Mouse (Mus musculus) stomach, embryonic 14.5 days (tissue): ENCODE data around the gene Med27. TPM values are rescaled to one million over a fixed set of nuclear protein-coding genes. Genes with fewer than 3 reads are reported as not detected.

ENCODE experiments used
- ATAC-seq: fragments of 200-750 bp; cut with Nextera tagmentation; 2 replicates; pipeline ENCODE4 v1.8.0; 2017; ENCODE audit warnings: low read depth, moderate TSS enrichment; ENCODE audit not compliant: insufficient number of reproducible peaks, insufficient read depth, low FRiP score
- H3K27ac ChIP-seq: fragments of 300-500 bp; sonication (generic); 2 replicates; pipeline ENCODE4 v1.5.1; 2014; ENCODE audit warnings: mild to moderate bottlenecking, low read length, moderate library complexity, mixed read lengths
- H3K27me3 ChIP-seq: fragments of 300-500 bp; sonication (generic); 2 replicates; pipeline ENCODE4 v1.6.1; 2014; ENCODE audit warnings: low read length, control low read depth, mixed read lengths; ENCODE audit not compliant: control insufficient read depth, insufficient read depth
- H3K36me3 ChIP-seq: fragments of 300-500 bp; sonication (generic); 2 replicates; pipeline ENCODE4 v1.6.1; 2014; ENCODE audit warnings: mild to moderate bottlenecking, control low read depth, low read length, moderate library complexity, mixed read lengths; ENCODE audit not compliant: control insufficient read depth, insufficient read depth
- H3K4me1 ChIP-seq: fragments of 300-500 bp; sonication (generic); 2 replicates; pipeline ENCODE4 v1.6.1; 2014; ENCODE audit warnings: low read length, control low read depth, mixed read lengths; ENCODE audit not compliant: control insufficient read depth, insufficient read depth
- H3K4me2 ChIP-seq: fragments of 300-500 bp; sonication (generic); replicated peaks from 2 replicates; pipeline ENCODE4 v1.6.1; 2014; ENCODE audit warnings: low read depth, low read length, control low read depth
- H3K4me3 ChIP-seq: fragments of 300-500 bp; sonication (generic); 2 replicates; pipeline ENCODE4 v1.5.1; 2014; ENCODE audit warnings: low read depth, low read length, control low read depth
- H3K9ac ChIP-seq: fragments of 300-500 bp; sonication (generic); replicated peaks from 2 replicates; pipeline ENCODE4 v1.6.1; 2014; ENCODE audit warnings: low read depth, mild to moderate bottlenecking, control low read depth, low read length, moderate library complexity, mixed read lengths
- H3K9me3 ChIP-seq: fragments of 300-500 bp; sonication (generic); 2 replicates; pipeline ENCODE4 v1.6.1; 2016; ENCODE audit warnings: low read depth, low read length, control low read depth; ENCODE audit not compliant: control insufficient read depth
- WGBS: fragments of 180-500 bp; shearing (Covaris S2); extraction: QIAGEN DNeasy Blood & Tissue Kit; methylation state at CpG from one replicate; pipeline ENCODE4 v1.1.7; 2014; 5-methylcytosine and 5-hydroxymethylcytosine counted together
- polyA plus RNA-seq: library from polyadenylated mRNA; unstranded; fragments of >200 nt; fragmentation: Nextera tagmentation; extraction: Ambion mirVana; gene quantifications from 2 replicates; pipeline ENCODE4 v1.2.1, GENCODE M21; 2014

Gene Med27
- polyA plus RNA-seq, 1 experiment from 2014 or later = 51.7 TPM

DNA sequence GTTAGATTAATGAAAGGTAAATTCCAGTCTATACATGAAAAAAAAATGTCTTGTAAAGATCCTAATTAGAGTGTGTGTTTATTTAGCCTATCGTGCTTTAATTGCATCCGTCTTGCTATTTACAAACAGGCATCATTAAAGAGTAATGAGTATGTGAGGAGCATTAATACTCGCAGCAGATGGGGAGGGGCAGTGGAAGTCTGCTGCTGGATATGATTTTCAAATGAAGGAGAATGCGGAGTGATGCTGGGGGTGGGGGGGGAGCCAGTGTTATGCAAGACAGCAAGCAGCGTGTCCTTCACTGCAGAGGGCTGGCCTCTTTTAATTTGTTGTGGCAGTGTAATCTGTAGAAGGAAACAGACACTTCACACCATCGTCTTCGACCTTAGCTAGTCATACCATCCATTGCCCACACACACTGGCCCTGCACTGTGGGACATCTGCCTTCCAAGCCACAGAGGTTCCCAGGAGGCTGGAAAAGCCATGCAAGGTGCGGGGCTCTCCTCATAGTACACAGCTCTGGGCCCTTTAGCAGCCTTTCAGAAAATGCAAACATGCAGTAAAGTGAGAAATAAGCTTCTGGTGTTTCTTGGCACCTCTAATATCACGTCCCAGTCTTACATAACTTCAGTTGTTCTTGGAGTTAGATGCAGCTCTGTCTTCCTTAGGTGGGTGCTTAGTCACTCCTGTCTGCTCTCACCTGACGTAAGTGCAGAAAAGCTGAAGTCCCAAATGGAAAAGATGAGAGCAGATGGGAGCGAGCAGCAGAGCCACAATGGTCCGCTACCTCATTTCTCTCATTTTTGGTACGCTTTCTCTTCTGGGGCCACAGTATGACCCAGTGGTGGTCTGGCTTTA is 142.0 kb downstream of the Med27 start:
- no peaks in the 10 kb centered on the region for H3K27me3 ChIP-seq
- H3K9me3 ChIP-seq = no peaks in the 10 kb centered on the region
- no peak overlapping the region for H3K9ac ChIP-seq
- no peaks in the 10 kb centered on the region for H3K36me3 ChIP-seq
- ATAC-seq = no peak
- no peak overlapping the region for H3K27ac ChIP-seq
- H3K4me3 ChIP-seq = no peak overlapping the region
- H3K4me2 ChIP-seq = no peak overlapping the region
- H3K4me1 ChIP-seq = 0 out of 2 replicates have a peak, but pooled peaks cover 3% of the 10 kb centered on the region
- WGBS = 83% methylated on average over 13 of the region's 13 CpGs

DNA sequence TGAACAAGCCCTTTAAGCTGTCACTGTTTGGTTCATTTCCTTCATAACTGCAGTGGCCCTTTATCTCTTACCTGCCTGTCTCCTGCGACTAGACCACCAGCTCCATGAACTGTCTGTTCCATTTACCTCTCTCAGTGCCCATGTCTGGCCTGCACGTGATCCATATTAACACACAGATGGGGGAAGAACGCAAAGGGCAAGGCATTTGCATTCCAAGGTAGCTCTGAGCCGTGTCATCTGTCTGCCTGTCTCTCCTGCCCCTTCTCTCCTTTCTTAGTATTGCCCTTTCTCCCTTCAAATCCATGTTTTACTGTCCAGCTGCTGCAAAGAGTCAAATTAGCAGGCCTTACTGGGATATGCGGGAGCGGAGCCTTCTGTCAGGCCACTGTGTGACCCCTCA is 145.0 kb downstream of the Med27 start:
- H3K4me1 ChIP-seq = 0 out of 2 replicates have a peak, but pooled peaks cover 3% of the 10 kb centered on the region
- no peak overlapping the region for H3K4me3 ChIP-seq
- H3K4me2 ChIP-seq = no peak overlapping the region
- H3K27me3 ChIP-seq = no peaks in the 10 kb centered on the region
- 75% methylated on average over 6 of the region's 6 CpGs for WGBS
- no peaks in the 10 kb centered on the region for H3K36me3 ChIP-seq
- H3K9ac ChIP-seq = no peak overlapping the region
- ATAC-seq = no peak
- H3K9me3 ChIP-seq = no peaks in the 10 kb centered on the region
- no peak overlapping the region for H3K27ac ChIP-seq

GRCm38 (mm10) chr2:29493396-29494031 is 146.9 kb downstream of the Med27 start:
- 41% methylated on average over 9 of the region's 9 CpGs for whole genome bisulfite sequencing
- no peak for ATAC-seq
- no peaks in the 10 kb centered on the region for H3K36me3 ChIP-seq
- H3K4me2 ChIP-seq = no peak overlapping the region
- H3K27ac ChIP-seq = no peak overlapping the region
- H3K4me1 ChIP-seq = 0 out of 2 replicates have a peak, but pooled peaks cover 3% of the 10 kb centered on the region
- no peak overlapping the region for H3K9ac ChIP-seq
- no peak overlapping the region for H3K4me3 ChIP-seq
- H3K27me3 ChIP-seq = no peaks in the 10 kb centered on the region
- H3K9me3 ChIP-seq = no peaks in the 10 kb centered on the region

DNA sequence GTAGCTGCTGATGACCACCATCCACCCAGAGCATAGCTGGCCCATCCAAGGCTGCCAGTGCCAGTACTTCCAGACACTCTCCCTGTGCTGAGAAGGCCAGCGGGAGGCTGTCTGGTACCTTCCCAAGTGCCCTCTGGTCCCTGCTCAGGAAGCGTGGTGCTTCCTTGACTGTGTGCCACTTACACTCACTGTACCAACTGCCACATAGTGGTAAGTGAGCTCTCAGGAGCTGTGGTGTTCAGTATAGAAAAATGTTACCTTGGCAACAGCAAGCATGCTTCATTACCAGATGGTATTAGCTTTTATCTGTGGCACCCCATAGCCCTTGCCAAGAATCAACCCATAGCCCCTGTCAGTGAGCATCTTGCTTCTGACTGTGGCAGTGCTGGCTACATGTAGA is 148.7 kb downstream of the Med27 start:
- Histone ChIP-seq H3K9ac (no peak overlapping the region), H3K9me3 (no peaks in the 10 kb centered on the region), H3K36me3 (no peaks in the 10 kb centered on the region), H3K27ac (no peak overlapping the region), H3K4me3 (no peak overlapping the region), H3K4me2 (no peak overlapping the region), H3K4me1 (0 out of 2 replicates have a peak, but pooled peaks cover 3% of the 10 kb centered on the region), H3K27me3 (no peaks in the 10 kb centered on the region)
- no peak for ATAC-seq
- 96% methylated on average over 2 of the region's 2 CpGs for WGBS

- H3K4me3 ChIP-seq = no peak overlapping the region
- no peaks in the 10 kb centered on the region for H3K4me1 ChIP-seq
- no peaks in the 10 kb centered on the region for H3K9me3 ChIP-seq
- H3K27me3 ChIP-seq = no peaks in the 10 kb centered on the region
- ATAC-seq = no peak
- no peak overlapping the region for H3K9ac ChIP-seq
- WGBS = 85% methylated on average over 9 of the region's 9 CpGs
- no peak overlapping the region for H3K4me2 ChIP-seq
- no peaks in the 10 kb centered on the region for H3K36me3 ChIP-seq
- no peak overlapping the region for H3K27ac ChIP-seq
Observed at GRCm38 (mm10) chr2:29500601-29501350, 154.2 kb downstream of the Med27 start.

DNA sequence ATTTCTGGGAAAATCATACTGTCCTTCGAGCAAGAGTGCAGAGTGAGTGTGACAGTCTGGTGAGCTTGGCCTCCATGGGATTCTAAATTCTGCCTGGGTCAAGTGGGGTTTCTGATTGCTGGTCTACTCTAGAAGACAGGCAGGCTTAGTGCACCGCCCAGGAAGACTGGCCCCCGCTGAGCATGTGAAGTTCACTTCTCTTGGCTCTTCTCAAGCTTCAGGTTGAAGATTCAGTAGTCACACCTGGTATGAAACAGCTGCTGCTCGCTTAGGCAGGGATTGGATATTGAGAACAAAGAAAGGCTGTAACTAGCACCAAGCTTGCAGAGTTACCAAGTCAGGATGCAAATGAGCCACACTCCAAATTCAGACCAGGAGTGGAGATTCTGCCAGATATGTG is 154.8 kb downstream of the Med27 start:
- H3K9ac ChIP-seq = no peak overlapping the region
- no peak overlapping the region for H3K4me2 ChIP-seq
- no peak overlapping the region for H3K27ac ChIP-seq
- no peaks in the 10 kb centered on the region for H3K9me3 ChIP-seq
- no peaks in the 10 kb centered on the region for H3K36me3 ChIP-seq
- no peaks in the 10 kb centered on the region for H3K4me1 ChIP-seq
- H3K27me3 ChIP-seq = no peaks in the 10 kb centered on the region
- no peak overlapping the region for H3K4me3 ChIP-seq
- WGBS = 76% methylated on average over 4 of the region's 4 CpGs
- no peak for ATAC-seq

DNA sequence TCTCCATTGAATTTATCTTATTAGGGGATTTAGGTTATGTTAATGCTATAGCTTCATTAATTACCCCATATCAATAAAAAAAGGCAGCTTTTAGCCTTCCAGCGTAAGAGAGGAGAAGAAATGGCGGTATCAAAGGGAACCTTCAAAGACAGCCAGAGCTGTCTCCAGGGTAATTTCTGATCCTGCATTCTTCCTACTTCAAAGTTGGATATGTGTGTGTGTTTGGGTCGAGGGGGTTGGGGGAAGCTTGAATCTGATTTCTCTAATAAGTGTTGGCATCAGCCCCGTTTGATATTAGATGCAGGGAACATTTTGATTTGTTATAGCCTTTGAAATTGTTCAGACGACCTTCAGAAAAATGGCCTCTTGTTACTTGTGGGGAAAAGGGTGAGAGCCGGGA is 158.2 kb downstream of the Med27 start:
- ATAC-seq = no peak
- Histone ChIP-seq H3K4me3 (no peak overlapping the region), H3K4me2 (no peak overlapping the region), H3K9ac (no peak overlapping the region), H3K9me3 (no peaks in the 10 kb centered on the region), H3K27ac (no peak overlapping the region), H3K27me3 (no peaks in the 10 kb centered on the region), H3K4me1 (no peaks in the 10 kb centered on the region), H3K36me3 (no peaks in the 10 kb centered on the region)
- 70% methylated on average over 6 of the region's 6 CpGs for WGBS

- Histone ChIP-seq H3K27ac (no peak overlapping the region), H3K9ac (no peak overlapping the region), H3K4me1 (no peaks in the 10 kb centered on the region), H3K36me3 (no peaks in the 10 kb centered on the region), H3K4me2 (no peak overlapping the region), H3K4me3 (no peak overlapping the region), H3K9me3 (no peaks in the 10 kb centered on the region), H3K27me3 (no peaks in the 10 kb centered on the region)
- no peak for ATAC-seq
- 66% methylated on average over 4 of the region's 4 CpGs for WGBS
Observed at GRCm38 (mm10) chr2:29506411-29506810, 159.8 kb downstream of the Med27 start.
